Mouse (Mus musculus): ENCODE measurements around the gene Plac8.

The Plac8 gene

GRCm38 (mm10) chr5:100572069-100572468 lies at the start of gene Plac8:
TSS of gene Plac8 (minus strand) at chr5:100572245.
- in situ Hi-C loops (cut with MboI; ENCODE audit: low sequenced_read_pairs), result loop anchor here (10.0 to 25.0 kb wide), 2 partner anchors 93 to 215 kb away; partner anchors contain the start of genes Helq and Mrps18c

GRCm38 (mm10) chr5:100620952-100621351 lies 48.9 kb upstream of the Plac8 start:
- in situ Hi-C loops (cut with MboI; ENCODE audit: low sequenced_read_pairs), result no loop called here

- in situ Hi-C loops (cut with MboI; ENCODE audit: low sequenced_read_pairs), result no loop called here
These were observed 47.7 kb upstream of the Plac8 start for GRCm38 (mm10) chr5:100619586-100620275.

- in situ Hi-C loops (cut with MboI; ENCODE audit: low sequenced_read_pairs), result no loop called here
These were observed 42.1 kb upstream of the Plac8 start for GRCm38 (mm10) chr5:100613896-100614768.

GRCm38 (mm10) chr5:100607868-100608267 lies 35.8 kb upstream of the Plac8 start:
- in situ Hi-C loops (cut with MboI; ENCODE audit: low sequenced_read_pairs), result no loop called here

- in situ Hi-C loops (cut with MboI; ENCODE audit: low sequenced_read_pairs), result no loop called here
These were observed 35.2 kb upstream of the Plac8 start for GRCm38 (mm10) chr5:100607090-100607762.

- in situ Hi-C loops (cut with MboI; ENCODE audit: low sequenced_read_pairs), result no loop called here
These were observed 33.8 kb upstream of the Plac8 start for GRCm38 (mm10) chr5:100605828-100606229.

GRCm38 (mm10) chr5:100604061-100604460 lies 32.0 kb upstream of the Plac8 start:
- in situ Hi-C loops (cut with MboI; ENCODE audit: low sequenced_read_pairs), result no loop called here

GRCm38 (mm10) chr5:100601864-100602263 lies 29.8 kb upstream of the Plac8 start:
- in situ Hi-C loops (cut with MboI; ENCODE audit: low sequenced_read_pairs), result no loop called here

GRCm38 (mm10) chr5:100598961-100599463 lies 27.0 kb upstream of the Plac8 start:
- in situ Hi-C loops (cut with MboI; ENCODE audit: low sequenced_read_pairs), result no loop called here

- in situ Hi-C loops (cut with MboI; ENCODE audit: low sequenced_read_pairs), result no loop called here
These were observed 25.9 kb upstream of the Plac8 start for GRCm38 (mm10) chr5:100597886-100598485.

- in situ Hi-C loops (cut with MboI; ENCODE audit: low sequenced_read_pairs), result no loop called here
These were observed 24.0 kb upstream of the Plac8 start for GRCm38 (mm10) chr5:100595999-100596398.

GRCm38 (mm10) chr5:100594803-100595467 lies 22.9 kb upstream of the Plac8 start:
- in situ Hi-C loops (cut with MboI; ENCODE audit: low sequenced_read_pairs), result no loop called here

GRCm38 (mm10) chr5:100590505-100590904 lies 18.5 kb upstream of the Plac8 start:
- in situ Hi-C loops (cut with MboI; ENCODE audit: low sequenced_read_pairs), result no loop called here

- in situ Hi-C loops (cut with MboI; ENCODE audit: low sequenced_read_pairs), result no loop called here
These were observed 15.6 kb upstream of the Plac8 start for GRCm38 (mm10) chr5:100587626-100588025.

- in situ Hi-C loops (cut with MboI; ENCODE audit: low sequenced_read_pairs), result no loop called here
These were observed 15.1 kb upstream of the Plac8 start for GRCm38 (mm10) chr5:100587136-100587535.

GRCm38 (mm10) chr5:100585657-100586056 lies 13.6 kb upstream of the Plac8 start:
- in situ Hi-C loops (cut with MboI; ENCODE audit: low sequenced_read_pairs), result no loop called here

- in situ Hi-C loops (cut with MboI; ENCODE audit: low sequenced_read_pairs), result no loop called here
These were observed 13.2 kb upstream of the Plac8 start for GRCm38 (mm10) chr5:100585206-100585644.

GRCm38 (mm10) chr5:100583066-100583465 lies 11.0 kb upstream of the Plac8 start:
- in situ Hi-C loops (cut with MboI; ENCODE audit: low sequenced_read_pairs), result no loop called here

GRCm38 (mm10) chr5:100582435-100582826 lies 10.4 kb upstream of the Plac8 start:
- in situ Hi-C loops (cut with MboI; ENCODE audit: low sequenced_read_pairs), result no loop called here
